Mouse (Mus musculus) liver, embryonic 14 days (tissue): Measurements from ENCODE around the gene Rbm24. TPM values are rescaled to one million over a fixed set of nuclear protein-coding genes. Genes with fewer than 3 reads are reported as not detected.

ENCODE experiments used
- polyA plus RNA-seq: library from polyadenylated mRNA; depleted of rRNA; stranded (reverse); fragments of >200 nt; gene quantifications from 2 replicates; pipeline ENCODE4 v1.2.3, GENCODE M21; 2012; rRNA removed

The Rbm24 gene
- polyA plus RNA-seq, result 0.02 and 0.45 TPM in 2 replicates

DNA sequence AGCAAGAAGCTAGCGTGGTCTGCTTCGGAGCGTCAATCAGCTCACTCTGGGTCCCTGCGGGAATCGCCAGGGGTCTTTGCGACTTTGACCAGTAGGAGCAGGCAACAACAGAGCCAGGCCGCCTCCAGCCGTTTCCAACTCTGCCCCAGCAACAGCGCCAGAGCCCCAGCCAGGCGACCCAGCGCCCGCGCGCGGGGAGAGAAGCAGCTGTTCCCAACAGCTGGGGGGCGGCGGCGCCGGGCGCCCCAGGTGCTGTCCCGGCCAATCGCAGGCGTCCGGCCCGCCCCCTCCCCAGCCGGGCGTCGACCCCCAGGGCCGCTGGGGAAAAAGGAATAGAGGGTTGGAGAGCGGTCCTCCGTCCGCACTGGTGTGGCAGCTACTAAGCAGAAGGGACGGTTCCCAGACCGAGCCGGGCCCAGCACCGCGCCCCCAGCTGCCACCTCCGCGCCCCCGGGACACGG is at the start of gene Rbm24:
Rbm24 (plus strand) TSS at position 294 of the 461 bp plus-strand sequence.

Other genes starting within 250 kb of the Rbm24 start
- gene Stmnd1, start 144.7 kb upstream of the Rbm24 start, polyA plus RNA-seq, result not detected in 2 replicates
- 0.69 and 1.2 TPM in 2 replicates for gene Cap2, start 83.4 kb downstream of the Rbm24 start, polyA plus RNA-seq